Mouse (Mus musculus) small intestine, adult 2 months (tissue): ENCODE data around the gene Eif4a1.
A peak's percentile ranks its signal among the peaks of the same experiment; 100 is the strongest.

Source experiments
- CTCF ChIP-seq: fragments of 200-500 bp; IDR thresholded peaks from 2 replicates; pipeline ENCODE4 v1.5.1; 2012; ENCODE audit warnings: low read depth, mild to moderate bottlenecking, control low read depth, inconsistent platforms, low read length, moderate library complexity, mixed read lengths; ENCODE audit not compliant: insufficient replicate concordance, insufficient read length; ENCODE audit errors: extremely low read depth
- POLR2A ChIP-seq: fragments of 200-500 bp; IDR thresholded peaks from 2 replicates; pipeline ENCODE4 v1.6.1; 2012; ENCODE audit warnings: low read depth, mild to moderate bottlenecking, control low read depth, inconsistent platforms, low read length, moderate library complexity

- TF ChIP-seq POLR2A (no peak), CTCF (peak; percentile 35; the same call in 1 of the 2 replicates)
These were observed 26.4 kb upstream of the Eif4a1 start for GRCm38 (mm10) chr11:69698574-69698973.
